Mouse (Mus musculus): Measurements from ENCODE around the gene Gmcl1. TPM values are rescaled to one million over a fixed set of nuclear protein-coding genes. Genes with fewer than 3 reads are reported as not detected.

Gmcl1 gene
- total and polyA plus RNA-seq, 3 experiments = 15.9 to 67.0 (median 21.5) TPM

- no peak; the same call in 1 of the 2 replicates for TF ChIP-seq BHLHE40 (IDR thresholded peaks at IDR 0.05; ENCODE audit: borderline replicate concordance, low read depth, low read length)
Measured at GRCm38 (mm10) chr6:86665076-86665475, 68.1 kb downstream of the Gmcl1 start (continued).

- peaks cover 5 to 11% of the 10 kb centered on the region in 2 experiments; a peak in 2 of 4 replicates for H3K4me1 ChIP-seq (ENCODE audit: control insufficient read depth in 1 of 2, insufficient read depth in 2 of 2, low read length in 2 of 2)
- TF ChIP-seq TAL1 (IDR thresholded peaks at IDR 0.05; ENCODE audit: low read length) (peak; percentile 20; the same call in 1 of the 2 replicates), CHD2 (IDR thresholded peaks at IDR 0.05; ENCODE audit: low read length) (no peak)
- no peaks in the 10 kb centered on the region for H3K9me3 ChIP-seq (replicated peaks; ENCODE audit: insufficient read depth, low read length)
- DNase-seq (ENCODE audit: low read depth, low spot score) = peak; percentile 25
- H3K79me2 ChIP-seq (ENCODE audit: control insufficient read depth, insufficient read depth, low read length, poor library complexity) = no peaks in the 10 kb centered on the region
- no peaks in the 10 kb centered on the region for H3K27me3 ChIP-seq (ENCODE audit: control insufficient read depth in 1 of 2, insufficient read depth in 2 of 2, low read length in 2 of 2)
- no peak overlapping the region for H3K27ac ChIP-seq (ENCODE audit: control insufficient read depth, low read depth, low read length)
- H3K4me3 ChIP-seq (ENCODE audit: control insufficient read depth in 1 of 2, insufficient read depth in 1 of 2, low read depth in 2 of 2, low read length in 2 of 2) = no peak overlapping the region
- no peak overlapping the region for H3K9ac ChIP-seq (ENCODE audit: control insufficient read depth, low read depth, low read length, poor library complexity, severe bottlenecking)
- peaks cover 0 to 8% of the 10 kb centered on the region in 2 experiments; a peak in 3 of 4 replicates for H3K36me3 ChIP-seq (ENCODE audit: control insufficient read depth in 1 of 2, insufficient read depth in 2 of 2, low read length in 2 of 2)
Measured at GRCm38 (mm10) chr6:86660161-86660877, 72.9 kb downstream of the Gmcl1 start.

- Histone ChIP-seq H3K4me3 (ENCODE audit: control insufficient read depth in 1 of 2, insufficient read depth in 1 of 2, low read depth in 2 of 2, low read length in 2 of 2) (no peak overlapping the region), H3K27me3 (ENCODE audit: control insufficient read depth in 1 of 2, insufficient read depth in 2 of 2, low read length in 2 of 2) (no peaks in the 10 kb centered on the region), H3K79me2 (ENCODE audit: control insufficient read depth, insufficient read depth, low read length, poor library complexity) (no peaks in the 10 kb centered on the region), H3K9me3 (replicated peaks; ENCODE audit: insufficient read depth, low read length) (no peaks in the 10 kb centered on the region), H3K9ac (ENCODE audit: control insufficient read depth, low read depth, low read length, poor library complexity, severe bottlenecking) (no peak overlapping the region), H3K27ac (ENCODE audit: control insufficient read depth, low read depth, low read length) (no peak overlapping the region), H3K36me3 (ENCODE audit: control insufficient read depth in 1 of 2, insufficient read depth in 2 of 2, low read length in 2 of 2) (no peaks in the 10 kb centered on the region; a peak in 2 of 4 replicates), H3K4me1 (ENCODE audit: control insufficient read depth in 1 of 2, insufficient read depth in 2 of 2, low read length in 2 of 2) (0 out of 4 replicates have a peak, but pooled peaks cover 0 to 5% of the 10 kb centered on the region in 2 experiments)
- TF ChIP-seq RCOR1 (IDR thresholded peaks at IDR 0.05; ENCODE audit: low read depth, low read length) (no peak), SIN3A (IDR thresholded peaks at IDR 0.05; ENCODE audit: low read length) (no peak), MXI1 (IDR thresholded peaks at IDR 0.05; ENCODE audit: low read depth, low read length) (no peak), NRF1 (IDR thresholded peaks at IDR 0.05; ENCODE audit: insufficient read depth, low read depth, low read length, poor library complexity, severe bottlenecking) (no peak), MAFK (IDR thresholded peaks at IDR 0.05; ENCODE audit: borderline replicate concordance, low read depth, low read length) (no peak), NELFE (IDR thresholded peaks at IDR 0.05; ENCODE audit: low read depth, low read length) (no peak)
- DNase-seq (ENCODE audit: low read depth, low spot score) = no peak
Measured at GRCm38 (mm10) chr6:86658501-86658900, 74.7 kb downstream of the Gmcl1 start.

- H3K4me3 ChIP-seq (ENCODE audit: control insufficient read depth in 1 of 2, insufficient read depth in 1 of 2, low read depth in 2 of 2, low read length in 2 of 2) = no peak overlapping the region
- no peaks in the 10 kb centered on the region for H3K9me3 ChIP-seq (replicated peaks; ENCODE audit: insufficient read depth, low read length)
- no peaks in the 10 kb centered on the region for H3K79me2 ChIP-seq (ENCODE audit: control insufficient read depth, insufficient read depth, low read length, poor library complexity)
- no peak overlapping the region for H3K27ac ChIP-seq (ENCODE audit: control insufficient read depth, low read depth, low read length)
- H3K27me3 ChIP-seq (ENCODE audit: control insufficient read depth in 1 of 2, insufficient read depth in 2 of 2, low read length in 2 of 2) = no peaks in the 10 kb centered on the region
- TF ChIP-seq MAZ (IDR thresholded peaks at IDR 0.05; ENCODE audit: low read depth, low read length) (no peak), TAL1 (IDR thresholded peaks at IDR 0.05; ENCODE audit: low read length) (no peak), MYC (IDR thresholded peaks at IDR 0.05; ENCODE audit: low read depth, low read length) (no peak), POLR2AphosphoS2 (IDR thresholded peaks at IDR 0.05; ENCODE audit: low read length) (no peak), MYB (IDR thresholded peaks at IDR 0.05; ENCODE audit: low read depth, low read length) (no peak), RCOR1 (IDR thresholded peaks at IDR 0.05; ENCODE audit: low read depth, low read length) (no peak), KAT2A (conservative IDR thresholded peaks at IDR 0.05; ENCODE audit: low read depth, low read length) (no peak), GABPA (IDR thresholded peaks at IDR 0.05; ENCODE audit: low read depth, low read length) (no peak), RAD21 (IDR thresholded peaks at IDR 0.05; ENCODE audit: low read depth, low read length) (no peak), CTCF (IDR thresholded peaks at IDR 0.05 in 2 of 3, conservative IDR thresholded peaks at IDR 0.05 in 1 of 3; ENCODE audit: control insufficient read depth in 1 of 3, insufficient read depth in 1 of 3, low read depth in 2 of 3, low read length in 3 of 3, poor library complexity in 1 of 3, severe bottlenecking in 1 of 3) (no peak; a peak in 1 of 6 replicates), GATA1 (IDR thresholded peaks at IDR 0.05; ENCODE audit: low read depth, low read length) (no peak)
- DNase-seq (ENCODE audit: low read depth, low spot score) = no peak
- no peak overlapping the region for H3K9ac ChIP-seq (ENCODE audit: control insufficient read depth, low read depth, low read length, poor library complexity, severe bottlenecking)
- no peaks in the 10 kb centered on the region; a peak in 1 of 4 replicates for H3K36me3 ChIP-seq (ENCODE audit: control insufficient read depth in 1 of 2, insufficient read depth in 2 of 2, low read length in 2 of 2)
- no peaks in the 10 kb centered on the region for H3K4me1 ChIP-seq (ENCODE audit: control insufficient read depth in 1 of 2, insufficient read depth in 2 of 2, low read length in 2 of 2)
Measured at GRCm38 (mm10) chr6:86654270-86654916, 78.8 kb downstream of the Gmcl1 start.

All from MEL (cell line).